Mouse (Mus musculus) neural tube, embryonic 15.5 days (tissue): ENCODE data around the gene Csnk1g1. TPM values are rescaled to one million over a fixed set of nuclear protein-coding genes. Genes with fewer than 3 reads are reported as not detected.

Experiments
- ATAC-seq: fragments of 200-750 bp; cut with Nextera tagmentation; 2 replicates; pipeline ENCODE4 v1.8.0; 2017; ENCODE audit warnings: mild to moderate bottlenecking, moderate TSS enrichment, moderate library complexity; ENCODE audit not compliant: low FRiP score
- H3K27ac ChIP-seq: fragments of 300-500 bp; sonication (generic); replicated peaks from 2 replicates; pipeline ENCODE4 v1.5.1; 2015; ENCODE audit warnings: mild to moderate bottlenecking, inconsistent platforms
- H3K27me3 ChIP-seq: fragments of 300-500 bp; sonication (generic); replicated peaks from 2 replicates; pipeline ENCODE4 v1.6.1; 2015; ENCODE audit warnings: inconsistent platforms
- H3K36me3 ChIP-seq: fragments of 300-500 bp; sonication (generic); 2 replicates; pipeline ENCODE4 v1.6.1; 2015; ENCODE audit warnings: inconsistent platforms
- H3K4me1 ChIP-seq: fragments of 300-500 bp; sonication (generic); 2 replicates; pipeline ENCODE4 v1.6.1; 2015; ENCODE audit warnings: inconsistent platforms
- H3K4me2 ChIP-seq: fragments of 300-500 bp; sonication (generic); 2 replicates; pipeline ENCODE4 v1.6.1; 2015; ENCODE audit warnings: inconsistent platforms, mild to moderate bottlenecking, moderate library complexity
- H3K4me3 ChIP-seq: fragments of 300-500 bp; sonication (generic); replicated peaks from 2 replicates; pipeline ENCODE4 v1.5.1; 2015; ENCODE audit warnings: mild to moderate bottlenecking, inconsistent platforms
- H3K9ac ChIP-seq: fragments of 300-500 bp; sonication (generic); replicated peaks from 2 replicates; pipeline ENCODE4 v1.6.1; 2015; ENCODE audit warnings: mild to moderate bottlenecking, inconsistent platforms
- H3K9me3 ChIP-seq: fragments of 300-500 bp; sonication (generic); replicated peaks from 2 replicates; pipeline ENCODE4 v1.6.1; 2016; ENCODE audit warnings: inconsistent platforms
- WGBS: fragments of 180-500 bp; shearing (Covaris S2); methylation state at CpG from one replicate; pipeline ENCODE4 v1.1.7; 2015; ENCODE audit warnings: mixed read lengths; 5-methylcytosine and 5-hydroxymethylcytosine counted together
- polyA plus RNA-seq: library from polyadenylated mRNA; unstranded; fragments of >200 nt; fragmentation: Nextera tagmentation; extraction: Ambion mirVana; gene quantifications from 2 replicates; pipeline ENCODE4 v1.2.1, GENCODE M21; 2015

Gene Csnk1g1
- polyA plus RNA-seq, 1 experiment from 2014 or later, result 19.4 TPM

DNA sequence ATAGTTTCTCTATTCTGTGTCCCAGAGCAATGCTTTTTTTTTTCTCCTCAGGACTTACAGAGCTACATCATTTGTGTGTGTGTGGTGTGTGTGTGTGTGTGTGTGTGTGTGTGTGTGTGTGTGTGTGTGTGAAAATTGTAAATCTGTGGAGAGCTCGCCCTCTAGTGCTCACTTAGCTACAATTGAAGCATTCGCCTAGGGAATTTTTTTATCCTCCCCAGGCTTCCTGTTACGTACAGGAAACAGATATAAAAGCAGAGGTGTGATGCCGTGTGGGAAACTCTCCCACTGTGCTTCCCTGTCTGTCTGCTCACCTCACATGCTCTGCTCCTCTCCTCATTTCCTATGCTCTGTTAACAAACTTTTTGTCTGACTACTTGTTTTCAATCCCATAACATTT, 95.7 kb downstream of the Csnk1g1 start:
- Histone ChIP-seq H3K4me3 (no peak overlapping the region), H3K4me2 (peak overlapping the region; percentile 30; the same call in 1 of the 2 replicates), H3K4me1 (no peaks in the 10 kb centered on the region), H3K36me3 (peaks cover 16% of the 10 kb centered on the region), H3K9me3 (no peaks in the 10 kb centered on the region), H3K9ac (no peak overlapping the region), H3K27me3 (no peaks in the 10 kb centered on the region), H3K27ac (no peak overlapping the region)
- 44% methylated on average over 4 of the region's 4 CpGs for WGBS
- no peak for ATAC-seq

DNA sequence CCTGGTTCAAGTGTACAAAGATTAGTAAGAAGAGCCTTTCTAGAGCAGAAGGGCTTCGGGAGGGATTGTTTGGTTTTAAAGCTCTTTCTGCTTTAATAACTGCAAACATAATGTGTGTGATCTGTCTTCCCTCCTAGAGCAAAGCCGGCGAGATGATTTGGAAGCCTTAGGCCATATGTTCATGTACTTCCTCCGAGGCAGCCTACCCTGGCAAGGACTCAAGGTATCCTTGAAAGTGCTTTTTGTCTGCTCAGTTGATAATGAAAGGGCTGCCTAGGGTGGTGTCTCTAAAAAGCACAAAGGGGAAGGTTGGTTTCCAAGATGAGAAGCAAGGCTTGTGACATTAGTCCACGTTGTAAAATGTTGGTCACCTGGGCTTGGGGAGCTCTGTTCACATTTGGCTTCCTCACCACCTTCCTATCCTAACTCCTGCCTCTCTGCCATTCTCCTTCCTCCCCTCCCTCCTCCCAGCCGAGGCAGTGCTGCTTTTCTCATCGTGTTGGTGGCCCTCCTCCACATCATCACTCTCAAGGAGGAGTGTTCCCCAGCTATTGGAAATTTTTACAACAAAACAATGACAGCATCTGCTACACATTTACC, 99.0 kb downstream of the Csnk1g1 start:
- ATAC-seq, result no peak
- Histone ChIP-seq H3K27ac (no peak overlapping the region), H3K9ac (no peak overlapping the region), H3K27me3 (no peaks in the 10 kb centered on the region), H3K4me2 (no peak overlapping the region), H3K9me3 (no peaks in the 10 kb centered on the region), H3K4me1 (no peaks in the 10 kb centered on the region), H3K4me3 (no peak overlapping the region), H3K36me3 (peaks cover 12% of the 10 kb centered on the region; the same call in 1 of the 2 replicates)
- WGBS, result 73% methylated on average over 7 of the region's 7 CpGs

DNA sequence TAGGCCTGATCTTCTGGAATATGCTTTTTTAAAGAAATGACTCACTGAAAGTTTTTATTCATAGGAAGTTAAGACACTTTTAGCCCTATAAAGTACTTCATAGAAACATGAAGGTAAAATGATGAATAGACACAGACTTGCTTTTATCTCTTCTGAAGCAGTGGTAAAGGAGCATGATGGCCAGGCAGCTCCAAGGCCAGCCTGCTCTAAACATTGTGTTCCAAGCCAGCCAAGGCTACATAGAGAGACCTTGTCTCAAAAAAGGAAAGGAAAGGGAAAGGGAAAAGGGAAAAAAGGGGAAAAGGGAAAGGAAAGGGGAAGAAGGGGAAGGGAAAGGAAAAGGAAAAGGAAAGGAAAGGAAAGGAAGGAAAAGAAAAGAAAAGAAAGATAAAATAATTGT, 111.9 kb downstream of the Csnk1g1 start:
- Histone ChIP-seq H3K4me2 (no peak overlapping the region), H3K9me3 (no peaks in the 10 kb centered on the region), H3K9ac (no peak overlapping the region), H3K27me3 (no peaks in the 10 kb centered on the region), H3K4me3 (no peak overlapping the region), H3K36me3 (peaks cover 19% of the 10 kb centered on the region; the same call in 1 of the 2 replicates), H3K27ac (no peak overlapping the region), H3K4me1 (no peaks in the 10 kb centered on the region)
- no peak for ATAC-seq

DNA sequence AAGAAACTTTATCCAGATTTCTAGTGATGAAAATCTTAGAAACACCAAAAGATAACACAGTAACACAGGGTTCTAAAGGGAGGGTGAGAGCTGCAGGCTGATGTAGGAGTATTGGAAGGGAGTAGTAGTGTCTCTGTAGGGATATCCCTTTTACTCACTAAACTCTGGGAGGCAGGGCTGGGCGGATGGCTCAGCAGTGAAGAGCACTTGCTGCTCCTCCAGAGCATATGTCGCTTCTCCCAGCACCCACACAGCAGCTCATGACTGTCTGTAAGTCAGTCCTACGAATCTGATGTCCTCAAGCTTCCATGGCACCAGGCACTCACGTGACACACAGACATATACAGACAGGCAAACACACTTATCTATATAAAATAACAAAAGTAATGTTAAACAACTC, 129.4 kb downstream of the Csnk1g1 start:
- H3K4me1 ChIP-seq, result no peaks in the 10 kb centered on the region
- H3K9ac ChIP-seq, result no peak overlapping the region
- H3K27ac ChIP-seq, result no peak overlapping the region
- no peak overlapping the region for H3K4me2 ChIP-seq
- ATAC-seq, result no peak
- 94% methylated on average over 4 of the region's 4 CpGs for WGBS
- H3K9me3 ChIP-seq, result no peaks in the 10 kb centered on the region
- H3K4me3 ChIP-seq, result no peak overlapping the region
- peaks cover 35% of the 10 kb centered on the region for H3K36me3 ChIP-seq
- H3K27me3 ChIP-seq, result no peaks in the 10 kb centered on the region

DNA sequence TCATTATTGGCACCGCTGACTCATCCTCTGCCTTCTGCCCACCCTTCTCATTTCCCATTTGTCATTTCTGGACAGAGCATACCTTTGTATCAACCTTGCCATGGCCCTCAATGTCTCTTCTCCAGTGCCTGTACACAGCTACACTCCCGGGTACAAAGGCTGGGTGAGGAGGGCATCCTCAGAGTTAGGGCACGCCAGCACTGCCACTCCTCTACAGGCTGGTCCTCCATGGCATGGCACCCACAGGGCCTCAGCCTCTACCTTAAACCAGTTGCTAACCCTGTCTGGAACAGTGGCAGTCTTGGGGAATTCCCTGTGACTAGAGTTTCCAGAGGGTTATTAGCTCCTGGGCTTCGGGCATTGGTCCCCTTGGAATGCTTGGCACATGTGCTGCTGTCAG, 129.9 kb downstream of the Csnk1g1 start:
- no peaks in the 10 kb centered on the region for H3K4me1 ChIP-seq
- no peaks in the 10 kb centered on the region for H3K9me3 ChIP-seq
- no peak overlapping the region for H3K9ac ChIP-seq
- no peak overlapping the region for H3K4me3 ChIP-seq
- ATAC-seq, result no peak
- no peaks in the 10 kb centered on the region for H3K27me3 ChIP-seq
- H3K36me3 ChIP-seq, result peaks cover 30% of the 10 kb centered on the region
- H3K27ac ChIP-seq, result no peak overlapping the region
- 99% methylated on average over 4 of the region's 4 CpGs for WGBS
- H3K4me2 ChIP-seq, result no peak overlapping the region

DNA sequence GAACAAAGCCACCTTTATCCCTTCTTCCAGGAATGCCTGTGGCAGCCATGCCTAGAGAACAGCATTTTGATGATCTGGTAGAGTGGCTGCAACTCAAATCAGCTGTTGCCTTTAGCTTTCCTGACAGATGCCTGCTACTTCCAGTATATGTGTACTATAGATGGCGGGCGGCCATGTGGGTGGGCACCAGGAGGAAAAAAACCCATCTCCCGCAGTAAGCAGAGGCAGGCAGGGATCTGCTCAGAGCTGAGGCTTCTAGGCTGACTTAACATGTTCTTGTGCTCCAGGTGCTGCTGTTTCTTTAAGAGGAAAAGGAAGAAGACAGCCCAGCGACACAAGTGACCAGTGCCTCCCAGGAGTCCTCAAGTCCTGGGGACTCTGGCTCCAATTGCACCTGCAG, 130.6 kb downstream of the Csnk1g1 start:
- H3K9ac ChIP-seq, result no peak overlapping the region
- 92% methylated on average over 4 of the region's 4 CpGs for WGBS
- no peak overlapping the region for H3K4me2 ChIP-seq
- no peaks in the 10 kb centered on the region for H3K27me3 ChIP-seq
- H3K4me3 ChIP-seq, result no peak overlapping the region
- ATAC-seq, result no peak
- H3K27ac ChIP-seq, result no peak overlapping the region
- H3K36me3 ChIP-seq, result peaks cover 30% of the 10 kb centered on the region
- H3K9me3 ChIP-seq, result no peaks in the 10 kb centered on the region
- no peaks in the 10 kb centered on the region for H3K4me1 ChIP-seq

DNA sequence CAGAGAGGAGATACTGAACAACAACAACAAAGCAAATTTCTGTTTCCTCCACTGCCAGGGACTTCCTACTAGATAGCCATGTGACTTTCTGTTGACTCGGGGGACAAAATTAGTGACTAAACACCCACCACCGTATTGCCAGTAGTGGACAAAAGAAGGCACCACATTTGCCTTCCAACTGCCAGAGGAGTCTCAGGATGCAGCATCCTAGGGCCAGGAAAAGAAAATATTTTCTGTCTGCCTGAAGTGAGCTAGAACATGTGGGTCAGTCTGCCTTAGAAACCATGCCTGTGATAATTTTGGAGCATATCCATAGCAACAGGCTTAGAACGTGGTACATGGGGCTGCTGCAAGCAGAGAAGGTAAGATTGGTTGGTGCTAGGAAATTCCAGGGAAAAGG, 132.1 kb downstream of the Csnk1g1 start:
- no peak for ATAC-seq
- H3K9me3 ChIP-seq, result no peaks in the 10 kb centered on the region
- H3K27ac ChIP-seq, result no peak overlapping the region
- H3K9ac ChIP-seq, result no peak overlapping the region
- no peaks in the 10 kb centered on the region for H3K27me3 ChIP-seq
- peaks cover 28% of the 10 kb centered on the region for H3K36me3 ChIP-seq
- no peak overlapping the region for H3K4me2 ChIP-seq
- WGBS, result 92% methylated on average over 3 of the region's 3 CpGs
- H3K4me1 ChIP-seq, result no peaks in the 10 kb centered on the region
- H3K4me3 ChIP-seq, result no peak overlapping the region

DNA sequence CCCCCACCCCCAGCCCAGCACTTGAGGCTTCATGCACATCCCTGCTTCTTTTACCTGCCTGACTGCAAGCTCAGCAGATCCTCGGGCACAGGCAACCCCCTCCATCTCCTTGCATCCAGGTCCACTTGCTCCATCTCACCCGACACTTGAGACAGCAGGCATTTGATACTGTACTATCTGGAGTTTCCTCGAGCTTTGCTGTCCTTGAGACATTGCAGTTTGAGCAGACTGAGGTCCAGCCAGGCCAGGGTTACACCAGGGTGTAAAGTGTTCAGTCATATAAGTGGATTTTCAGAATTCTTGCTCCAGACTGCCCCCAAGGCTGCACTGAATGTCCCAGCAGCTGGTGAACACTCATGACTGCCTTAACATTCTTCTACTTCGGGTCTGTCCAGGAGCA, 133.6 kb downstream of the Csnk1g1 start:
- H3K36me3 ChIP-seq, result peaks cover 22% of the 10 kb centered on the region
- ATAC-seq, result no peak
- H3K4me3 ChIP-seq, result no peak overlapping the region
- no peak overlapping the region for H3K27ac ChIP-seq
- 90% methylated on average over 4 of the region's 4 CpGs for WGBS
- no peaks in the 10 kb centered on the region for H3K4me1 ChIP-seq
- no peak overlapping the region for H3K4me2 ChIP-seq
- no peaks in the 10 kb centered on the region for H3K9me3 ChIP-seq
- no peaks in the 10 kb centered on the region for H3K27me3 ChIP-seq
- H3K9ac ChIP-seq, result no peak overlapping the region

DNA sequence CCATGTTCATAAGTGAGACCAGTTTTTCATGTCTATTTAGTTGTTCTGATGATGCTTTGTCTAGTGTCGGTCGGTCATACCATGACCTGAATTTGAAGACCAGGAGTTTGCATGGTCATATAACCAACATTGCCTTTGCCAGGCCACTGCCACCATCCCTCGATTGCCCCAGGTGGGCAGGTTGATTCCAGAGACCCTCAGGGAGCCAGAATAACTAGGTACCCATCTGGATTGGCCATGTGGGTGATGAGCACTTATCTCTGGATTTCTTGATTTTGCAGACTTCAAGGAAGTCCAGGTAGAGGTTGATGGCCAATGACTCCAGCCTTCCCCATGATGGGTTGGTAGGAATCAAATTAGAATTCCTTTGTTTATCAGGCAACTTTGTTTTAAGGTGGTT, 134.5 kb downstream of the Csnk1g1 start:
- Histone ChIP-seq H3K9me3 (no peaks in the 10 kb centered on the region), H3K4me3 (no peak overlapping the region), H3K27ac (no peak overlapping the region), H3K27me3 (no peaks in the 10 kb centered on the region), H3K36me3 (peaks cover 19% of the 10 kb centered on the region), H3K4me1 (no peaks in the 10 kb centered on the region), H3K9ac (no peak overlapping the region), H3K4me2 (no peak overlapping the region)
- no peak for ATAC-seq
- over 99% methylated on average over 3 of the region's 3 CpGs for WGBS

DNA sequence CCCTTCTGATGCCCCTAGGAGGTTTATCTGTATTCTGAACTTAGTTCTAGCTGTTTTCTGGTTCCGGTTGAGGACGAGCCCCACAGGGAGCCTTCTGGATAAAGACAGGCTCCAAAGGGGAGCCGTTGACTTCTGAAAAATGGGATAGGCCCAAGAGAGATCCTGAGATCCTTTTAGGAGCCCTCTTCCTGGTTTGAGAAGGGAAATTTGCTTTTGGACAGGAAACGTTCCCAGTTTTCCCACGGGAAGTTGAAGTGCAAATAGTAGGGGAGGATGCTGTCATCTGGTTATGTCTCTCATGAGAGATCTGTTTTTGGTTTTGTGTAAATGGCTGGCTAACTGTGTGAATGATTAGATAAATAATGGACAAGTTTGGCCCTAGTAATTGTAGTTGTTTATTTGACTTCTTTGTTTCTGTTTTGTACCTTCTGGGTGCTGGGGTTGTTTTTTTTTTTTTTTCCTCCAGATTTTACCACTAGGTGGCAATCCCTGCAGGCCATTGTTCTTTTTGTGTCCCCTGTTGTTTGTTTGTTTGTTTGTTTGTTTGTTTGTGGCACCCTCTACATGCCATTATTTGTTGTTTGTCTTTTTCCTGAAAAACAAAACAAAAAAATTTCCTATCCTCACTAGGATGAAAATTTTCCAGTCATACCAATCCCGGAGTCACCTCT, 141.3 kb downstream of the Csnk1g1 start:
- Histone ChIP-seq H3K36me3 (no peaks in the 10 kb centered on the region), H3K4me2 (no peak overlapping the region), H3K4me1 (peaks cover 5% of the 10 kb centered on the region; the same call in 1 of the 2 replicates), H3K27ac (no peak overlapping the region), H3K9me3 (no peaks in the 10 kb centered on the region), H3K4me3 (no peak overlapping the region), H3K9ac (no peak overlapping the region), H3K27me3 (no peaks in the 10 kb centered on the region)
- no peak for ATAC-seq
- WGBS, result 65% methylated on average over 6 of the region's 6 CpGs

DNA sequence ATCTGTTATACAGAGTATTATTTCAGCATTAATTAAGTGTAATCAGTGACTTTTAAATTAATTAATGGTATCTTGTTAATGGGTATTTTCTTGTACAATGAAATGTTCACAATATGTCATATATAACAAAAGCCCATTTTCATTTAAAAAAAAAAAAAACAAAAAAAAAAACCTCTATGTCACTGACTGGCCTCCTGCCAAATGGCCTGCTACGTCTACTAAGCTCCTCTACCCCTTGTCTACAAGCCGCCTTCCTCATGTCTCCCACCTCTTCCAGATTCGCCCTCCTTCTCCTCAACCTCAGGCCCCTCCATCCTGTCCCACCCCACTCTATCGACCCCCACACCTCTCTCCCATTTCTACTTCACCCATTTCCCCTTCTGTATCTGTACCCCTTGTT, 142.8 kb downstream of the Csnk1g1 start:
- no peak overlapping the region for H3K9ac ChIP-seq
- no peak overlapping the region for H3K4me2 ChIP-seq
- H3K4me3 ChIP-seq, result no peak overlapping the region
- peaks cover 5% of the 10 kb centered on the region; the same call in 1 of the 2 replicates for H3K4me1 ChIP-seq
- H3K27me3 ChIP-seq, result no peaks in the 10 kb centered on the region
- WGBS, result 75% methylated on average over 4 of the region's 4 CpGs
- no peak overlapping the region for H3K27ac ChIP-seq
- H3K9me3 ChIP-seq, result no peaks in the 10 kb centered on the region
- no peak for ATAC-seq
- no peaks in the 10 kb centered on the region for H3K36me3 ChIP-seq

DNA sequence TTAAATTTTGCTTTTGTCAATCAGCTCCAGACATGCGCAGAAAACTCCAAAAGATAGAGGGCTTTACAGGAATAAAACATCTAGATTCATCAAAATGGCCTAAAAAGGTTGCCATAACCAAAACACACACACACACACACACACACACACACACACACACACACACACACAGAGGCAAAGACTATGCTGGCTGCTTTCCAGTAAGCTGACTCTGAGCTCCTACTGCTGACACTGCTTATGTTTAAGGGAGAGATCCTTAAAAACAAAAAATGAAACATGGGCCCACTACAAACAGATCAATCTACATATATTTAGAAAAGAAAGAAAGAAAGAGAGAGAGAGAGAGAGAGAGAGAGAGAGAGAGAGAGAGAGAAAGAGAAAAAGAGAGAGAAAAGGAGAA, 144.0 kb downstream of the Csnk1g1 start:
- Histone ChIP-seq H3K9me3 (no peaks in the 10 kb centered on the region), H3K27me3 (no peaks in the 10 kb centered on the region), H3K27ac (no peak overlapping the region), H3K4me2 (no peak overlapping the region), H3K9ac (no peak overlapping the region), H3K4me1 (peaks cover 5% of the 10 kb centered on the region; the same call in 1 of the 2 replicates), H3K36me3 (no peaks in the 10 kb centered on the region), H3K4me3 (no peak overlapping the region)
- no peak for ATAC-seq
- WGBS, result 97% methylated on average over 1 of the region's 1 CpGs
